Mouse (Mus musculus) NIH3T3 (cell line): ENCODE results near the gene Erc2.
A peak's percentile ranks its signal among the peaks of the same experiment; 100 is the strongest.
"Not testable (repeated sequence)": the region's sequence is repeated elsewhere in the genome, so short reads cannot be mapped to it uniquely, and the experiment has no call there.

Experiments
- DNase-seq: peaks from one replicate; pipeline ENCODE4 v3.0.0-alpha.2; 2012; ENCODE audit warnings: low read depth

Erc2 gene

DNA sequence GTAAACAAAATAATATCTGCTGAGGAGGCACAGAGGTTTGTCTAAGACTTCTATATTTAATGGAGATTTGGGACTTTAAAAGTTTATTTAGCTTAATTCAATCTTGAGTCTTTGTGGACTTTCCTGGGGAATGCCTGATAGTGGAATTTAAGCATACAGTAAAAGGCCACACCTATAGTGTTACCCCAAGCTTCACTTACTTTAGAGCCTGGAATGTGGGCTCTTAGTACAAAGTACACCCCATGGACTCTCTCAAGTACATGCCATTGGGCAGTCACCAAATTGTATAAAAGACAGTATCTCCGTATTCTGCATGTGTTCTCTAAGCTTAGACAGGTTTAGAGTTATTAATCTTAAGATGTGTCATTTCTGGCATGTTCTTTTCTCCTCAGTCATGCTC lies 213.1 kb downstream of the Erc2 start:
- DNase-seq: no peak

DNA sequence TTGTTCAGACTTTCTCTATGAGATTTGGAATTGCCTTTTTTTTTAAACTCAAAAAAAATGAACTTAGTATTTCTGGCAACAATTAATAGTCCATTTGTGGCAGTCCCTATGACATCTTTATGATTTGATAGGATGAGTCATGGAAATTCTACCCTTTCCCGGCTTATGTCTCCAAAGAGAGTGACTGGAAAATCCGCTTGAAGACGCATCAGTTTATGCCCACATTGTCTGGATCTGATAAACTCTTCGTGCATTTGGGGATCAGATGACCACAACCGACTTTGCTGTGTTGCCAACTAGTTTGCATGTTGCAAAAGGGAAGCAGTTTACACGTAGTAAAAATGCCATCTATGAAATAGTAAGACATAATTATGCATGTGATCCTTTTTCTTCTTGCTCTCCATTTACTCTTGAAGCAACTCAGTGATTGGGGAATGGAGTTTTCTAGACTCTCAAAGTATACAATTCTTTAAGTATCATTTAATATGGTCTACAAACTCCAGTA lies 215.4 kb downstream of the Erc2 start:
- peak; percentile 44 for DNase-seq

DNA sequence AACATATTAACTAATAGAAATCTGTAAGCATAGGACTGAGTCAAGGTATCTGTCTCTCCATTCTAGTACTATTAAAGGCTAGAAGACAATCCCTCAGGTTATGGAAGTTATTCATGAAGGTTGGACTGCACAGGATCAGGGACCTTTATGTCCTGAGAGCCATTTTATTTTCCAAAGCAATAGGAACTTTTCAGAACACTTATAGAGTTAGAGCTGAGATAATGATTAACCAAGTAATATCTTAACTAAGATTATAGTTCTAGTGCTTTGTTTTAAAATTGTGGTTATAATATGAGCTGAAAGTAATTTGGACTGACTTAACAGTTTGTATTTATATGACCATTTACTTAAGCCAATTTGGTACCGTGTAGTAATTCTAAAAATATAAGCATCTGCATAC lies 217.9 kb downstream of the Erc2 start:
- DNase-seq: no peak

DNA sequence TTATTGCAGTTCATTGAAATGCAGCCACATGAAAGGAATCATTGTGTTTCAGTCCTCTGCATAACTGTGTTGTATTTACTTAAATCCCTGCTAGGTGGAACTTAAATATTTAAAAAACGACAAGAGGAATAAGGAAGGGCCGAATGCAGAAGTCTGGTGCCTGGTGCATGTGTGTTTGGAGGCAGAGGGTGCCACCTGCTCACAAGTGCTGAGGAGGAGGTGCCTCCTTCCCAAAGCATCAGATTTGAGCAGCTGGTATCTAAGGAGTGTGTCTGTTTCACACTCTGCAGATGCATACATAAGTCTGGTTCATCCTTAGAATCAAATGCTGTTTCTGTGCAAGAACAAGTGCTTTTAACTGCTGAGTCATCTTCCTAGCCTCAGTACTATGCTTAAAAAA lies 224.6 kb downstream of the Erc2 start:
- no peak for DNase-seq

DNA sequence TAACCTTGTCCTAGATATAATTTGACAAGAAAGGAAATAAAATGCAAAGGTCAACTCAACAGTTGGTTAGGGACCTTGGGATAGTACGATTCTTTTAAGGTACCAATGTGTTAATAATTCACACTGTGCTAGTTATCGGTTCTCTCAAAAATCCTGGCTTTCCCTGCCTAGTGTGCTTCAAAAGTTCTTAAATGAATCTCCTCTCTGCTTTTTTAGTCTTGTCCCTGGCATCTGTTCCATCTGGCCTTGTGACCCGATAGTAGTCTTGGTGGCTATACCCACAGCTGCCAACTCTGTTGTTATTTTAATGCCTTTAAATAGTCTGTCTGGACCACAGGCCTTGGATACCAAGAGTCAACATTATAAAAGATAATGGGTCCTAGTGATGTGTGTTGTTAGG lies 225.1 kb downstream of the Erc2 start:
- DNase-seq: no peak

DNA sequence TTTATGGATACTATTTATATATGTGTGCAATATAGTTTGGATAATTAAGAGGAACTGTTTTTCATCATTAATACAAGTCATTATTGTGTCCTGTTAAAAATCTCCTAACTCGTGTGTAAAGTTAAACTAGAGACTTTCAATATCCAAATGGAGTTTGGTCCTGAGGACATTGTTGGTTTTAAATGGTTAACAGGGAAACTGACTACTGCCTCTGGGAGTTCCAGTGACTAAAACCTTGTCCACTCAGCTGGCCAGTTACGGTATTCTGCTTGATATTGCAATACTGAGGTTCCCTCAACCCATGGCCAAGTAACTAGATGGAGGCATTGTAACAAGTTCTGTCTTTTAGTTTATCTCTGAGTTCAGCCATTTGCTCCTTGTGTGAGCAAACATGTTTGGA lies 229.0 kb downstream of the Erc2 start:
- no peak for DNase-seq

DNA sequence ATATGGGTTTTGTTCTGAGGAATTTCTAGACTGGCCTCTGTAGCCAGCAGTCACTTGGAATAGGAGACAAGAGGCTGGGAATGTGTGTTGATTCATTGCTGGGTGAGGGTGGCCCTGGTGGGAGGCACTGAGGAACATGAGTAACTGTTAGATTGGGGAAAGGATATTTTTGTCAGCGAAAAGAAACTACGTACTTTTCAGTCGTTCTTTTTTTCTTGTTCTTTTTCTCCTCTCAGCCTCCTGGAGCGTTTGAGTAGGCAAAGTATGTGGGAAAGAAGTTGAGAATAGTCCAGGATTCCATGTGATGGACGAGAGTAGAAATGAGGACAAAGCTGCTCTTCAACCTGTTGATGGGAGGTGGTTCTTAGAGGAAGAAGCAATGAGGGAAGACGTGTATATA lies 230.4 kb downstream of the Erc2 start:
- no peak for DNase-seq

DNA sequence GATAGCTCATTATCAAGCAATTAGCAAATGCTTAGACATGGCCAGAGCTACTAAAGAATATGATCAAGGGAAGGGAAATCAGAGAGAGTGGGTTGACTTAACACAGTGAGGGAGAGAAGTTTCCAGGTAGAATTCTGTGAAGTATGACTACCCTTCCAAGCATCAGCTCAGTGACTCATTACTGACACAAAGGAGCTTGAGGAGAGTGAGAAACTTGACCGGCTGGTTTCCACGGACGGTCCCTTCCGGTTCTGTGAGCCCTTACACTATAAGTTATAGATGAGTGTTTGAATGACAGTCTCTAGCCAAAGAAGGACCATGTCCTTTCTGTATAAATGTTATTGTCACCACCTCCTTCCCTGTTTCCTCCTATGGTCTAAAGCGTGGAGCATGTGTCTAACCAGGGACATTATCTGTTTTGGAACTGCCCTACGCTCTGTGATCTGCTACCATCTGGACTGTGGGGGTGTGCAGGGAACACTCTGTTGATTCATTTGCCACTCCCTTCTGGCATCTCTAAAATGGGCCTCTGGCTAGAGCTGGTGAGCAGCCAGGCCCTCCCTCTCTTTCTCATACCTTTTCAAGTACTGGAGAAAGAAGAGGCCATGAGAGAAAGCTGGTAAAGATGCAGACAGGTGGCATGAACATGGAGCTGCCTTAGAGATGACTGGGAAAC lies 238.3 kb downstream of the Erc2 start:
- DNase-seq: no peak

DNA sequence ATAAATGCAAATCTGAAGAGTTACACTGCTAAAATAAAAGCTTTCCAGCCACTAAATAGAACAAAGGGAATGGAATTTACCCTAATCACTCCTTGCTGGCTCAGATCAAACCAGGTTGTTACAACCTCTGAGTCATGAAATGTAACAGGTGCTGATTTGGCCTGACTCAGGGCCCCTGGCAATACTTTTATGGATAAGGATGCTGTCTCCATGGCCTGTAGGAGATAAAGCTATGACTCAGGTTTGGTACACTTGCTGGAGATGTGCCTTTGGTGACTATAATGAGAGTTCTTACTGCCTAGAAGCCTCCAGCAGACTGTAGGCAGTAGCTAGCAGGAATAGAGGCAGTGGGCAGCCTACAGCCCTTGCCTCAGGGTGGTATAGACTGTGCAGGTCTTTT lies 240.1 kb downstream of the Erc2 start:
- no peak for DNase-seq

DNA sequence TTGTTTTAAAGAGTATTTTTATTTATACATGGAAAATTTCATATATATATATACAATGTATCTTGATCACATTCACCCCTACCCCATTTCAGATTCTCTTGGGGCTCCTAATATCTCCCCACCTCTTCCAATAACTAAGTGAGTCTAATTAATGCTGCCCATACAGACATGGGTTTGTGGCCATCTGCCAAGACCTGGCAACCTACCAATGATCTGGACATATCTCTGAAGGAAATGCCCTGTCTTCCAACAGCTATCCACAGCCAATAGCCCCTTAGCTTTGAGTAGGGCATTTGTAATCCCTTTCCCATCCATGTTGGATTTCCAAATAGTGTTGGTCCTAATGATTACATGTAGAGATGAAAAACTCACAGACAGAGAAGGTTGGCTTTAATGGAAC lies 245.2 kb downstream of the Erc2 start:
- DNase-seq: no peak

DNA sequence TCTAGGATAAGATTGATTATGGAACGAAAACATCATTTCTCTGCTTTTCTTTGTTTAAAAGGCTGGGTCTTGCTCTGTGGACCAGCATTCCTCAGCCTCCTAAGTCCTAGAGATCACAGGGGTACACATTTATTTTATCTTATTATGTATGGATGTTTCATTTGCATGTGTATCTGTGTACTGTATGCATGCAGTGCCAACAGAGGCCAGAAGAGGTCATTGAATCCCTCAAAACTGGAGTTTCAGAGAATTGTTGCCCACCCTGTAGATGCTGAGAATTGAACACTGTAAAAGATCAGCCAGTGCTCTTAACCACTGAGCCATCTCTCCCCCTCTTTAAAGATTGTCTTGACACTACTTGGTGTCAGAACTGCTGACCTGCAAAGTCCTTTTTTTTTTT lies 251.4 kb downstream of the Erc2 start:
- no peak for DNase-seq

DNA sequence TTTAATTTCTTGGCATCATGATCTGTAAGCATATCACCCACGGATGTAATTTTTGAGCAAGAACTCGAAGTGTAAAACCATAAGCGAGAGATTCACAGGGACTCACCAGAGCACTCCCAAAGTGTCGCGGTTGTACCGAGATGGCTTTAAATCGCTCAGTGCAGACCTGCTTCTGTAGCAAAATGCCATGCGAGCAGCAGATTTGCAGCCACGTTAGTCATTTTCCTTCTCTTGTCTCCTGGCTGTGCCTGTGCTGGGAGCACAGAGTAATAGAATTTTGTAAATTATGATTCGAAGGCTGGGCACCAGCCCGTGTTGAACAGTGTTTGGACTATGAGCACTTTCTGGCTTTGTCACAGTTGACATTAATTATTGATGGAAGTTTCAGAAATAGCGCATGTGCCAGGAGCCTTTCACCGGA lies 253.8 kb downstream of the Erc2 start:
- DNase-seq: no peak

DNA sequence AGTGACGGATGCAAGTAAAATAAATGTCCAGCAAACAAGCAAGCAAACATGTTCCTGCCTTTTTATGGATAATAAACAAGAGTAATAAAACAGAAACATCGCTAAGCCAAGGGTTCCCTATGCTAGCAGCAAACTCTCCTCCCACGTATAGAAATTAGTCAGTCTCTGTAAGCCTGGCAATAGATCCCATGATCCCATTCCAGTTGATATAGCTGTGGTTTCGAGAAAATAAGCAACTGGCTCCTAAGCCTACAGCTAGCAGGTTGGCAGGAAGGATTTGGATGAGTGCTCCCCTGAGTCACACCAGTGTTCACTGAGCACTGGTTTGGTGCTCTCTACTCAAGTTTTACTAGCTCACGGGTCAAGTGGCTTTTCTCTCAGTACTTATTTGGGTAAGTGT lies 259.7 kb downstream of the Erc2 start:
- DNase-seq: peak; percentile 49

DNA sequence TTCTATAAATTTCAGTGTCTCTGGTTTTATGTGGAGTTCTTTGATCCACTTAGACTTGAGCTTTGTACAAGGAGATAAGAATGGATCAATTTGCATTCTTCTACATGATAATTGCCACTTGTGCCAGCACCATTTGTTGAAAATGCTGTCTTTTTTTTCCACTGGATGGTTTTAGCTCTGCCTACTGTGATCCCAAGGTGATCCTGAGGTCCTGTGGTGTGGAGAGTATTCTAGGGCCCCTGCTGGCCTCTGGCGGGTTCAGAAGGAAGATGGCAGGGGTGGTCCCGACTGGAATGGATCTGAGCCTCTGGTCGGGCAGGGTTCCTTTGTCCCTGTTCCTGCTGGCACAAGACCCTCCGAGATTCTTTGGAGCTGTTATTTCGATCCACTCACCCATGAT lies 264.1 kb downstream of the Erc2 start:
- not testable (repeated sequence) for DNase-seq

DNA sequence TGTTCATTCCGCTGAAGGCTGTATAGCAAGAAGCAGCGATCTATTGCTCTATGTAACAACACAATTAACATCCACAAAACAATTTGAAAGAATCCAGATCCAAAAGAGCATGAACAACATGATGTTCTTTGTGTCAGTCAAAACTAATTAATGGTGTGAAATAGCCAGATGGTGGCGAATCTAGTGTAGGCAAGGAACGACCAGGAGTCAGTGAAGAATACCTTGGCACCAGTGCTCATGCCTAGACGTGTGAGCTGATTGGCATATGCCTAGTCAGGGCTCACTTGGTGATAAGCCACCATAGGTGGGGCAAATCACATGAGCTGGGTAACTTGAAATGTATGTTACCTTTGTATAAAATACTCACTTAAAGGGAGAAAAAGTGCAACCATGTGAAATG lies 265.3 kb downstream of the Erc2 start:
- DNase-seq: no peak

DNA sequence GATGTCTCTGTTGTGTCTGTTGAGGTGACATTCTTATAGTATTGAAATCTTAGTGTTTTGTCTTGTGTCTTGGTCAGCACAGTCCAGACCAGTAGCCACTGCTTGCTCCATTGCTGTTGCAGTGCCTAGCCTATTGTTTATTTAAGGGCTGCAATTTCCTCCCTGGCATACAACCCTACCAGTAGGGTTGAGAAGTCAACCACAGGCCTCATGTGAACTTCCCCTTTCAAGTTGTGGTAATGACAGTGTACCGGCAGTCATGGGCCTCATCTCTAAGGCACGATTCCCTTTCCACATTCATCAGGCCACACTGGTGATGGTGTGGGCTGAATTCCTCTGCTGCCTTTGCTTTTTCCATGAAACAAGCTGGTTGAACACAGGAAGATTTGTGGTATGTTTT lies 267.4 kb downstream of the Erc2 start:
- DNase-seq: no peak

DNA sequence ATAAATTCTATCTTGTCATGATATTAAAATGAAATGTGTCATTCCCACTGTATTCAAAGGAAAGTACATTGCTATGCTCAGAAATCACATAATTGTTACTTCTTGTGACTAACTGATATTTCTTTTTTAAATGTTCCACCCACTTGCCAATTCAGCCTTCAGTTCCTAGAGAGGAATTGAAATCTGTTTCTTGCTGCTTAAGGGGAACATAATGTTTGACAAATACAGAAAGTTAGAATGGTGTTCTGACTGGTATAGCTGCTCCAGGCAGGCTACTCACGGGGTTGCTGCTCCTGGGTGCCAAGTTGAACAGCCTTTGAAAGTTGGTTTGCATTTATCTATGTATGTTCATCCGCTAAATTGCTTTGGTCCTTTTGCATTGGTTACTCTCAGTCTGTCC lies 270.2 kb downstream of the Erc2 start:
- no peak for DNase-seq

DNA sequence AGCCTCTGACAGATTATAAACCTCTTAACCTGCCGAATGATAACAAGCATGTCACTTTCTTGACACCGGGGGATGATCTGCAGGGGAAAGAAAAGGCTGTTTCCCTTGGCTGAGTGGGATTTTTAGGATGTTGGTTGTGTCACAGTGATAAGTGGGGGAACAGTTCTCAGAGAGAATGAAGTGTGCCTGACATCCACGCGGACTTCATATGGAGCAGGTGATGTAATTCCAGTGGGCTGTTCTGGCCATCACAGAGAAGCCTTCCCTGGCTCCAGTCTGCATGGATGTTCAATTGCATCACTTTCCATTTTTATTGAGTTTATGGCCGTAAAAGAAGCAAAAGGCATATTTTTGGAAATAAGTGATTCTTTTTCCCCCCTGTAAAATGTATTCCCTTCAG lies 279.5 kb downstream of the Erc2 start:
- no peak for DNase-seq

DNA sequence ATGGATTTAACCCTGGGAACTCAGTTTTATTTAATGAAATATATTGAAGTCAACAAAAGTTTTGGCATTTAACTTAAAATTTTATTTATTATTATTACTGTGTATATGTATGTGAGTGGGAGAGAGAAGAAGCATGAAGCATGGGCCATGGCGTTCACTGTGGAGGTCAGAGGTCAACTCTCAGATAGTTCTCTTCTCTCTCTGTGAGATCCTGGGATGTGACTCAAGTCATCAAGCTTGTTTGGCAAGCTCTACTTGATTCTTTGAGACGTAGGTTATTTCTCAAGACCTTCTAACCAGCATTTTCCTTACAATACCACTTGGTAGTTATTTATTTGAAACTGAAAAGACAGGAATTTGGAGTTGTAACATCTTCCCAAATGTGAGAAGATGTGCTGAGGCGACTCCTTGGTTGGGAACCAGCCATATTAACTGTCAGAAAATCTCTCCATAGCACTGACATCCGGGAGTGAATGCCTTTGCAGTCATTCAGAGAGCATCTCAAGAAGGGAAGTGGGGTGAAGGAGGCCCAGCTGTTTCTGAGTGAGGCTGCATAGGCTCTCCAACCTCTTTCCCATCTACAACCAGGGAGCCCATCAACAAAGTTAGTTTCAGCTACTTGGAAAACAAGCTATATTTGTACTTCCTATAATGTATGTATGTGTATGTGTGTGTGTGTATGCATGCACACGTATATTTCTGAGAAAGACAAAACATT lies 299.6 kb downstream of the Erc2 start:
- DNase-seq: no peak

DNA sequence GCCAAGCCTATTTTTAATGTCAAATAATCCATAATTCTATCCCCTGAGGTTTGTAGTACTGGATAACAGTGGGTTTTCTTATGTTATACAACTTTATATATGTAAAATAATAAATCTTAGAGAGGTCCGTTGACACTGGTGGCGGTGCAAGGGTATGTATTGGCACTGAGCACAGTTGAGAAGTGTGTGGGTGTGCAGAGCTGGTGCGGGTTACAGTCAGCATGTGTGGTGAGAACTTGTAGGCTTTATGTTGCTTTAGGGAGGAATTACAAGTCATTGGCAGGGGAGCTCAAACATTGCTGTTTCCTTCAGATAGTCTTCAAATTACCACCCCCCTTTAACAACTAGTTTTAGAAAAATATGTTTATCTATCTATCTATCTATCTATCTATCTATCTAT lies 305.1 kb downstream of the Erc2 start:
- DNase-seq: no peak

DNA sequence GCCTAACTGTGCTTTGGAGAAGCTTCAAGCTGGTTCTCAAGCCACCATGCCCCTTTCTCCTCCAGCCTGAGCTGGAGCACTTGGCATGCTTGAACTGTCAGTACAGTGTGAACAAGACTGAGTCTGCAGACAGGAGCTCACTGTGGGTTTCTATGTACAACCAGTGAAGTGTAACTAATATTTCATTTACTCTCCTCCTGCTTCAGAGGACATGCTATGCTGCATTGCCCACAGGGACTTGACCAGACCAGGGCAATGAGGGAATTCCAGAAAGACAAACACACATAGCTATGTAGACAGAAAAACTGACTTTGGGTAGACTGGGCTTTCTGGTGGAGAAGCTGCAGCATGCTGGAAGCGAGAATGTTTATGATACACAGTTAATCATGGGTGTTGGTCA lies 311.3 kb downstream of the Erc2 start:
- DNase-seq: no peak

DNA sequence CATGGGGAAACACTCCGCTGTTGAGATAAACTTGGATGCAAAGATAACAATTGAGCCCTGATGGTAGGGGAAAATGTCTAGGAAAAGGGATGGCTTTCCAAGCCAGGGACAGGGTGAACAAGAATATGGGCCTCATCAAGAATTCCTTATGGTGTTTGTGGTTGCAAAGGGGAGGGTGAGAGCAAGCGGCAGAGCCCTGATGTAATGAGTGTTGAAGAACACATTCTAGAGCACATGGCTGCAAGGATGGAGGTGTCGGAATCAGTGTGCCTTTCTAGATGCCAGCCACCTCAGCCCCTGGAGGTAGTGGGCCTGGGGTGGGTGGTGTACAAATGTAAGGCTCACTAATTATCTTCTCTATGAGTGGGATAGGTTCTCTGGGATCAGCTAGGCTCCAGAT lies 313.5 kb downstream of the Erc2 start:
- no peak for DNase-seq

DNA sequence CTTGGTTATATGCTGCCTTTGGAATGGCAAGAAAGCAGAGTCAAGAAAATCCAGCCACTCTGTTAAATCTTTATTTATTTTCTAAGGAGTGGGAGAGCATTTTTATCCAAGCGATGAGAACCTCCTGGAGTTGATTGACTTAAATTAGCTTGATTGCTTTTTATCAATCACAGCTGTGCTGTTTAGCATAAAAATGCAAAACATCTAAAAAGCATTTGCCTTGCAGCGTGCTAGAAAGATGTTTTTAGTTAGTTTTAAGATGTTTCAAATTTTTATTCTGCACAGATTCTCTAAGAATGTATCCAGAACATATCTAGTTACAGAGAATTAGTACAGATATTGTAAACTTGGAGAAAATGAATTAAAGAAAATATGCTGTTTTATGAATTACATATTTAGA lies 315.7 kb downstream of the Erc2 start:
- DNase-seq: peak; percentile 2

DNA sequence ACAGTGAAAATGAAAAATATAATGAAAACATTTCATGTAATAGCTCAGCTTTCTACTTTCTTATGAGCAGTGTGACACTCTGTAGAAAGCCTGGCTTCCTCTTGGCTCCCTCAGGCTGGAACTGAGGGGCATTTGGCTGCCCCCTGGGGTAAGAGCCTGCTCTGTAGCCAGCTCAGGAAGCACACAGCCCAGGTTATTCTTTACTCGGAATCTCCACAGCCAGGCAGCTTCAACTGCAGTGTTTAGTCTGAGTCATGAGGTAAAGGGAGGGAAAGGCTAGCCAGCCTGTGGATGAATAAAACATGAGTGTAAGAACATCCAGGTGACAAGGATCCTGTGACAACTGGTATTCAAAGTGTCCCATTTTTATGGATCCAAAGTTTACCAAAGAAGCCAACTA lies 323.0 kb downstream of the Erc2 start:
- no peak for DNase-seq
